ENCODE assay signal across 26 mouse cellular contexts in the genomic region with DNA sequence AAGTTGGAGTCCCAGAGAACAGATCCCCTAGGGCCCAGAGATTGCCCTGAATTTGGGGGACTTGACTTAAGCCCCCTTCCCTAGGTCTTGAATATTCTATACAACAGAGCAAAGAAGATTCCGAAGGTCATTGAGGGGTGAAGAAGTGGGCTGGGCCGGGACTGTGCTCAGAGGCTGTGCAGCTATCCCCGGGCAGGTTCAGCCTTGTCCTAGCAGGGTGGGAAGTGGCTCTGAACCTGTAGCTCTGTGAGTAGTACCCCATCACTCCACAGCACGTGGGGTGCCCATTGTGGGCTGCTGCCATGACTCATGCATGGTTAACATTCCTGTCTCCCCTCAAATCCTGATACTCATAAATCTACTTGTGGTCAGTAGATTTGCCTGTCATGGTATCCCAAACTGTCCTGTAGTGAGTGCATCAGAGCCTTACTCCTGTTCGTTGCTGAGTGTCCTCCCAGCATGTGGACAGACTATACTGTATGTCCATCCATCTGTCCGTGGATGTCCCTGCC. TPM values are rescaled to one million over a fixed set of nuclear protein-coding genes. Genes with fewer than 3 reads are reported as not detected.
DNase-seq lines count a peak whose midpoint lies in the region; ATAC-seq lines count a peak whose summit lies in the region.
"Had no signal": no experiment of that assay in that cellular context is flagged by ENCODE, and none has a peak within 500 bp of the region (broad histone marks: within the 10 kb centered on the region; RNA-seq: fewer than 3 reads in every experiment).

No protein-coding gene starts in this region.

- no peak for ATAC-seq in heart, embryonic 16.5 days (replicated peaks; ENCODE audit: extremely low read depth, insufficient read depth, low FRiP score)
- peak; percentile 59; the same call in 1 of the 2 replicates for ATAC-seq in stomach, embryonic 14.5 days (ENCODE audit: insufficient number of reproducible peaks, insufficient read depth, low FRiP score, low read depth)
- ATAC-seq: inflammation-experienced regulatory T-cells, adult 6 months; midbrain, embryonic 15.5 days had no signal

- peak overlapping the region; percentile 16; the same call in 1 of the 2 replicates for H3K9ac ChIP-seq in heart, embryonic 16.5 days (ENCODE audit: low read length)
- no peak overlapping the region for H3K9ac ChIP-seq in stomach, embryonic 14.5 days (replicated peaks; ENCODE audit: low read depth, low read length)
- H3K9ac ChIP-seq: hindbrain, embryonic 14.5 days; midbrain, embryonic 15.5 days; neural tube, embryonic 13.5 days had no signal

- H3K9me3 ChIP-seq in heart, embryonic 10.5 days: no peaks in the 10 kb centered on the region
- H3K9me3 ChIP-seq in heart, embryonic 16.5 days (replicated peaks; ENCODE audit: control insufficient read depth, low read length): no peaks in the 10 kb centered on the region
- no peaks in the 10 kb centered on the region for H3K9me3 ChIP-seq in stomach, embryonic 14.5 days (ENCODE audit: control insufficient read depth, low read depth, low read length)
- H3K9me3 ChIP-seq: forebrain, embryonic 10.5 days; midbrain, embryonic 15.5 days; neural tube, embryonic 13.5 days had no signal

- H3K27me3 ChIP-seq in heart, embryonic 10.5 days (ENCODE audit: insufficient read depth, poor library complexity, severe bottlenecking): no peaks in the 10 kb centered on the region
- H3K27me3 ChIP-seq in heart, embryonic 16.5 days (ENCODE audit: control insufficient read depth, insufficient read depth, low read length): no peaks in the 10 kb centered on the region
- H3K27me3 ChIP-seq in stomach, embryonic 14.5 days (ENCODE audit: control insufficient read depth, insufficient read depth, low read length): no peaks in the 10 kb centered on the region
- H3K27me3 ChIP-seq: midbrain, embryonic 15.5 days; neural tube, embryonic 13.5 days had no signal

- peaks cover 41% of the 10 kb centered on the region for H3K4me1 ChIP-seq in heart, embryonic 10.5 days
- peaks cover 35% of the 10 kb centered on the region for H3K4me1 ChIP-seq in heart, embryonic 16.5 days (ENCODE audit: control insufficient read depth, insufficient read depth, low read length)
- peaks cover 9% of the 10 kb centered on the region for H3K4me1 ChIP-seq in stomach, embryonic 14.5 days (ENCODE audit: control insufficient read depth, insufficient read depth, low read length)
- H3K4me1 ChIP-seq: forebrain, embryonic 10.5 days; midbrain, embryonic 15.5 days; neural tube, embryonic 13.5 days had no signal

- no peak for DNase-seq in heart, embryonic 10.5 days (ENCODE audit: low spot score)
- no peak for DNase-seq in heart, adult 9 months (ENCODE audit: low spot score in 2 of 2)
- DNase-seq in heart, postnatal 25 days (ENCODE audit: low spot score): no peak
- DNase-seq in Muller cell, postnatal 12 days (ENCODE audit: inconsistent ontology term): peak; percentile 54
- no peak for DNase-seq in embryo, embryonic 10.5 days (ENCODE audit: low spot score)
- DNase-seq in urinary bladder, postnatal 4 days (ENCODE audit: low spot score in 2 of 2): no peak
- DNase-seq: adrenal gland, postnatal 36 days; heart, postnatal 4 days; kidney, adult 18-20 months; kidney, postnatal 4 days; left cerebral cortex, postnatal 4 days; lung, postnatal 4 days; retina, postnatal 1 day; right cerebral cortex, postnatal 25 days; spleen, adult 18-20 months; thymus, adult 2 months; thymus, postnatal 4 days had no signal

- H3K4me2 ChIP-seq in heart, embryonic 16.5 days (ENCODE audit: low read depth, low read length): no peak overlapping the region
- H3K4me2 ChIP-seq in stomach, embryonic 14.5 days (replicated peaks; ENCODE audit: low read depth, low read length): no peak overlapping the region
- H3K4me2 ChIP-seq: hindbrain, embryonic 14.5 days; midbrain, embryonic 15.5 days; neural tube, embryonic 13.5 days had no signal

- intact Hi-C loops in heart, postnatal 25 days (cut with DNase I): no loop called here

- no peak overlapping the region for H3K4me3 ChIP-seq in heart, embryonic 10.5 days
- no peak overlapping the region for H3K4me3 ChIP-seq in heart, embryonic 16.5 days (ENCODE audit: low read length)
- no peak overlapping the region for H3K4me3 ChIP-seq in stomach, embryonic 14.5 days (ENCODE audit: low read depth, low read length)
- H3K4me3 ChIP-seq: forebrain, embryonic 10.5 days; midbrain, embryonic 15.5 days; myocyte; neural tube, embryonic 13.5 days had no signal

- 80% methylated on average over 6 of the region's 6 CpGs for WGBS in heart, embryonic 10.5 days
- WGBS in heart, embryonic 16.5 days: 70% methylated on average over 6 of the region's 6 CpGs
- WGBS in stomach, embryonic 14.5 days: 84% methylated on average over 6 of the region's 6 CpGs

- 0 out of 2 replicates have a peak overlapping the region, but pooled peaks have one; percentile 62 for H3K27ac ChIP-seq in heart, embryonic 10.5 days
- peak overlapping the region; percentile 53; the same call in 1 of the 2 replicates for H3K27ac ChIP-seq in heart, embryonic 16.5 days (ENCODE audit: low read length)
- H3K27ac ChIP-seq in stomach, embryonic 14.5 days (ENCODE audit: low read length): peak overlapping the region; percentile 41; the same call in 1 of the 2 replicates
- H3K27ac ChIP-seq: forebrain, embryonic 10.5 days; hindbrain, embryonic 14.5 days; midbrain, embryonic 15.5 days; neural tube, embryonic 13.5 days had no signal

- peaks cover 95% of the 10 kb centered on the region for H3K36me3 ChIP-seq in heart, embryonic 10.5 days
- H3K36me3 ChIP-seq in heart, embryonic 16.5 days (ENCODE audit: control insufficient read depth, insufficient read depth): peaks cover 45% of the 10 kb centered on the region
- H3K36me3 ChIP-seq in stomach, embryonic 14.5 days (ENCODE audit: control insufficient read depth, insufficient read depth, low read length): peaks cover 87% of the 10 kb centered on the region

RNA-seq across cellular contexts. Expression of gene Dot1l, which starts 21.4 kb away (rescaled TPM):
- polyA plus RNA-seq in heart, embryonic 10.5 days (2016; fragmentation: Nextera tagmentation; extraction: Ambion mirVana): 25.6 and 26.1 TPM in 2 replicates
- 18.8 and 19.2 TPM in 2 replicates for polyA plus RNA-seq in heart, embryonic 16.5 days (2015; fragmentation: Nextera tagmentation; extraction: Ambion mirVana)
- total RNA-seq in heart, postnatal 25 days (2021): 10 to 100 TPM; 31.2 to 31.4 TPM
- polyA plus RNA-seq in stomach, embryonic 14.5 days (2014; fragmentation: Nextera tagmentation; extraction: Ambion mirVana): 24.5 and 25.8 TPM in 2 replicates

RNA-seq across cellular contexts. Expression of gene Sf3a2, which starts 21.6 kb away (rescaled TPM):
- polyA plus RNA-seq in heart, embryonic 10.5 days (2016; fragmentation: Nextera tagmentation; extraction: Ambion mirVana): 70.6 and 84.1 TPM in 2 replicates
- 42.3 and 47.7 TPM in 2 replicates for polyA plus RNA-seq in heart, embryonic 16.5 days (2015; fragmentation: Nextera tagmentation; extraction: Ambion mirVana)
- total RNA-seq in heart, postnatal 25 days (2021): 10 to 100 TPM; 29.6 to 29.9 TPM
- 77.7 and 81.8 TPM in 2 replicates for polyA plus RNA-seq in stomach, embryonic 14.5 days (2014; fragmentation: Nextera tagmentation; extraction: Ambion mirVana)

RNA-seq across cellular contexts. Expression of gene Plekhj1, which starts 22.0 kb away (rescaled TPM):
- 116 and 151 TPM in 2 replicates for polyA plus RNA-seq in heart, embryonic 10.5 days (2016; fragmentation: Nextera tagmentation; extraction: Ambion mirVana)
- polyA plus RNA-seq in heart, embryonic 16.5 days (2015; fragmentation: Nextera tagmentation; extraction: Ambion mirVana): 79.4 and 83.3 TPM in 2 replicates
- total RNA-seq in heart, postnatal 25 days (2021): 10 to 100 TPM; 27.4 to 29.7 TPM
- polyA plus RNA-seq in stomach, embryonic 14.5 days (2014; fragmentation: Nextera tagmentation; extraction: Ambion mirVana): 110 and 116 TPM in 2 replicates

RNA-seq across cellular contexts. Expression of gene Amh, which starts 28.6 kb away (rescaled TPM):
- polyA plus RNA-seq in heart, embryonic 10.5 days (2016; fragmentation: Nextera tagmentation; extraction: Ambion mirVana): not detected in 2 replicates
- 0.13 and 0.29 TPM in 2 replicates for polyA plus RNA-seq in heart, embryonic 16.5 days (2015; fragmentation: Nextera tagmentation; extraction: Ambion mirVana)
- under 1 TPM; 0.39 TPM for total RNA-seq in heart, postnatal 25 days (2021)
- polyA plus RNA-seq in stomach, embryonic 14.5 days (2014; fragmentation: Nextera tagmentation; extraction: Ambion mirVana): not detected in 2 replicates
- polyA plus RNA-seq: hindbrain, embryonic 14.5 days; inflammation-experienced regulatory T-cells, adult 6 months; lung, embryonic 16.5 days had no signal

RNA-seq across cellular contexts. Expression of gene Ap3d1, which starts 34.4 kb away (rescaled TPM):
- 53.1 and 60.4 TPM in 2 replicates for polyA plus RNA-seq in heart, embryonic 10.5 days (2016; fragmentation: Nextera tagmentation; extraction: Ambion mirVana)
- 45.7 and 49.5 TPM in 2 replicates for polyA plus RNA-seq in heart, embryonic 16.5 days (2015; fragmentation: Nextera tagmentation; extraction: Ambion mirVana)
- total RNA-seq in heart, postnatal 25 days (2021): 10 to 100 TPM; 39.8 to 44.2 TPM
- 81.7 and 85.8 TPM in 2 replicates for polyA plus RNA-seq in stomach, embryonic 14.5 days (2014; fragmentation: Nextera tagmentation; extraction: Ambion mirVana)
